Mouse (Mus musculus): ENCODE measurements around the gene Haghl.

Gene Haghl

DNA sequence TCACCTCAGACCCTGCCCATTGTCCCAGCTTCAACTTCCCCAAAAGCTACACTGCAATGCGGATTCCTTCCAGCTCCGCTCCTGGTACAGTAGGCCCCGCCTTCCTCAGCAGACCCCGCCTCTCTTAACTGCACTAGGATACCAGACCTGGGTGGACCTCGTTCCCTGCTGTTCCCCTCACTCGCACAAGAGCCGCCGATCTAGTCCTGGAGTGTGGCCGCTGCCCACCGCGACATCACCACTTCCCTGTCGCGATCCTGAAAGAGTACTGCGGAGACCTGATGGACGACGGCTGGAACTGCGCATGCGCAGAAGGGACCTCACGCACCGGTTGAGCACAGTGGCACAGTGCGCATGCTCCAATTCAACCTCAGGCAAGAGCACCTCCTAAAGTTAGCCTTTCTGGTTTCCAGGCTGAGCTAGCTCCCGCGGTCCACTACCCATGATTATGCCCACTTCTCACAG, at the start of gene Haghl:
Gene Haghl, minus strand, starts transcription at position 393 of the 465 bp plus-strand sequence.
- DNase-seq: peak; percentile 96

DNA sequence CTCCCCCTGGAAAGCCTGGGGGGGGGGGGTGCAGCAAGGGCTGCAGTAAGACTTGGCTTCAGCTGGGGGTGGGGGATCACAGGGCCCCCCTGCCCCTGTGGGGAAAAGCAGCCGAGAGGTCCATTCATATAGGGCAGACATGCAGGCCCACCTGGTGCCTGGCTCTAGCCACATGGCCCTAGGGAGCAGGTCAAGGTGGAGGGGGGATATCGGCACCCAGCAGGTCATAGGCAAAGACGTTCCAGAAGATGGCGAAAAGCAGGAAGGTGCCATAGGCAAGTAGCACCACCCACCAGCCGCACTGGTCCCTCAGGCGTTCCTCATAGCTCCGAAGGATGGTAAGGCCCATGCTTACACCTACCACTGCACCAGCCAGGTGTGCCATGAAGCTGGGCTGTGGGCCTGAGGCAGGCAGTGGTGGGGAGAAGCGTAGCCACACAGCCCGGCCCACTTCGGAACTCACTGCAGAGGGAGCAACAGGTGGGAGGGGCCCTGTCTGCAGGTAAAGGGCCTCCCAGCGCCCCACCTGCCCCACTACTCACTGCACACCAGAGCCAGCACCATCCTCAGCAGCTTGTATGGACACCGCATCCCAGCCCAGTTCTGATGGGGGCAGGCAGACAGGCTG, 49.2 kb upstream of the Haghl start:
- DNase-seq: peak; percentile 76

DNA sequence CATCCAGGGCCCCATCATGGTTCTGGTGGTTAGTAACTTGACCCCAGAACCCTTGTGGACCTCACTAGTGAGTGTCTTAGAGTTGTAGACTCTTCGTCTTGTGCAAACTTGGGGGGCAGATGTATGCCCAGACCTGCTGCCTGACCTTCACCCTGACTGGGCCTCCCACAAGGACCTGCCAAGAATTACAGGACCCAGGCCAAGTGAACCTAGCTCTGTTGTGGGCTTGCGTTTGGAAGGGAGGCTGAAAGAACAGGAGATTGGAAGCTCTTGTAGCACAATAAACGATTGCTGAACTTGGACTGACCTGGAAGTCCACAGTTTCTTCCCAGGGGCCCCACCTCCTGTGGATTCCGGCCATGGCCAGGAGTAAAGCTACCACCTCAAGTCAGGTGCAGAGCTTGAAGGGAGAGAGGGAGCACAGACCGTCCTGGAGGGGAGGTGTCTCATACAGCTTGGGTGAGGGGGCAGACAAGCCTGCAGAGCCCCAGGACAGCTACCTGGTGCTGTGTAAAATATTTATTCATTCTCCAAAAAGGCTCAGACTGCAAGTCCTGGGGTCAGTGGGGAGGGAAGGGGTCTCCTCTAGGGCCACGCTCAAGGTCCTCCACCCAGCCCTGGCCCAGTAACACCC, 48.6 kb upstream of the Haghl start:
- peak; percentile 75 for DNase-seq

DNA sequence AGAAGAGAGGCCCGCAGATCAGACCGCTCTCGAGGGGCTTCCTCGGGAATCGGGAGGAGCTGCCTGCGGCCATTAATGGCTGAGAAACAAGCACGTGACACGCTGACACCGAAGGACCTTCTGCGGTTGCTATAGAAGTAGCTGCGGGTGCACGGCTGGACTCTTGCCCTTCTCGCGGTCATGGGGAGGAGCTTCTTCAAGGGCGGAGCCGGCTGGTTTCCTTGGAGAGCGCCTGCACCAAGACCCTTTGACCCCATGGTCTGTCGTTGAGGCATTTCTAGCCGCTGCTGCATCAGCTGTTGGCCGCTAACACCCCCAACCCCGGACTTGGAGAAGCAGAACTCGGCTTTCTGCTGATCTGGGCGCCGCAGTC, 47.8 kb upstream of the Haghl start, which contains the start of gene Stub1:
Gene Stub1, minus strand, starts transcription at position 114 of the 373 bp plus-strand sequence.
- DNase-seq: no peak

DNA sequence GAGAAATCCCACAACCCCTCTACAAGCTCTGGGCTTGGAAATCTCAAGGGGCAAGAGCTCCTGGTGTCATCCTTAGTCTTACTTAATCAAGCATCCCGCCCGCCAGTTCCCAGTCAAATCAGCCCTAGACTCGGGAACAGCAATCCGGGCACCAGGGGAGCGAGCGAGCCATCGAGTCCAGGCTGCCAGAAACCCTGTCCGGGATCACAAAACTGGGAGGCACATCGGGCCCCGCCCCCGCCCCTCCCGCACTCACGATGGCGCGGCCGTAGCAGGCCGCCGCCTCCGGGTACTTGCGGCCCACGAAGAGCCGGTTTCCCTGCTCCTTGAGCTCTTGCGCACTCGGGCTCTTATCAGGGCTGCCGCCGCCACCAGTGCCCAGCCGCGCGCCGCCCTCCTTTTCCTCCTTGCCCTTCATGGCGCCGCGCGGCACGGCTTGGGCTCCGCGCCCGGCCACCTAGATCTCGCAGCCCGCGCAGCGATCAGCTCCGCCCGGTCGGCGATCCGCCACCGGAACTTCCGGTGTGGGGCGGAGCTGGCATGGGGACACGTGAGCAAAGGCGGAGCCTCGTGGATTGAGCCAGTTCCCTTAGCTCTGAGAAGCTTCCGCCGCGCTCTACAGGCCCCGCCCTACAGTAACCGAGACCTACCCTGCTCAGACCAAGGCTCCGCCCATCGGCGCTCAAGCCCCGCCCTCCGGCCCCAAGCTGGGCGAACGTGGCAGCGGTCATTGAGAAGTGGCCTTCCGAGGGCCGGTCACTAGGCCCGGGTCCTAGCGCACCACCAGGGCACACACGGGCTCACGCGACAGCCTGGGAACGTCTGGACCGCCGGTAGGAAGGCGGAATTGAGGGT, 47.2 kb upstream of the Haghl start:
- peak; percentile 99 for DNase-seq

DNA sequence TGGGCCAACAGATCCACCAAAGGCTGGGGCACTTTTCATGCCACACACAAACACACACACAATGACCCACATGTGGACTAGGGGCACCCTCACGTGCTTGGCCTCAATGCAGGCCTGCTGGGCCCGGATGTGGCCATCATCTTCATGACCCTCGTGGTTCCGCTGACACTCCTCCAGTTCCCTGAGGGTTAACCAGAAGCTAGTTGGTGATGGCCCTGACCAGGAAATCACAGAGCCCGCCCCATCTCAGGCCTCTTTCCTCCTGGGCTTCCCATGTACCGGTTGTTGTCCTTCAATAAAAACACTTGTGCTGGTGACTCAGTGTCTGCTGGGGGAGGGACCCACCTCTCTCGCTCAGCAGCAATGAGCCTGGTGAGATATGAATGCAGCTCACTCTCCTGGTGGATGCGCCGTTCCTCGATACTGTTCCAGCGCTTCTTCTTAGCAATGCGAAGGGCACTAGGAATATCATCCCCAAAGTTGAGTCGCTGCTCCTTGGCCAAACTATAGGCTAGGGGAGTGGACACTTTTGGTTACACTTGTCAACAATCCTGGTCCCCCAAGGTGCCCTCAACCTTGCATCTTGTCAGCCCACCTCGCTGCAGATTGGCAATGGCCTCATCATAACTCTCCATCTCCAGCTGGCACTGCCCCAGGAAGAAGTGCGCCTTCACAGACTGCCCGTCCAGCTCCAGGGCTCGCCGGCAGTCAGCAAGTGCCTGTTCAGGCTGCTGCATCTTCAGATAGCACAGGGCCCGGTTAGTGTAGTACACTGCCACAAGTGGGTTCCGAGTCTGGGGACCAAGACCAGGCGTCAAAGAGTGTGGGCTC, 46.2 kb upstream of the Haghl start:
- DNase-seq: peak; percentile 80

DNA sequence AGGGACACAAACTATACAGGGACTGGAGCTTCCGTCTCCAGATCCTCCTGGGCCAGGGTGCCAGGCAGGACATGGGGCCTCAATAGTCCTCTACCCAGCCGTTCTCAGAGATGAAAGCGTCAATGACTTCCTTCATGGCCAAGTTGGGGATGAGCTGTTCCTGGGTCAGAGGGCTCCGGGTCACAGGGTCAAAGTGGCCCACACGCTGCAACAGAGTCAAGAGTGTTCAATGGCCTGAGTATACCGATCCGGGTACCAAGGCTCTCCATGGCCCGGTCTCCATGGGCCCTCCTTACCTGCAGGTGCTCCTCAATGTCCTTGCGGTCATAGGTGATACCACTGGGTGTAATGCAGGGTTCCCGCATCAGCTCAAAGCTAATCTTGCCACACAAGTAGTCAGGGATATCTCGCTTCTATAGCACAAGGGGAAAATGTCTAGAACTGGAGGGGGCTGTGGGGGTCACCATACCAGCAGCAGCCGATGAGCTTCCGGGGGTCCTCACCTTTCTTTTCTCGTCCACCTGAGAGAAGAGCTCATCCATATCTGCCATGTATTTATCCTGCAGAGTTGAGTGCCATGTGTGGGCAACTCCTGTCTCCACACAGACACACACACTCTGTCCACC, 45.4 kb upstream of the Haghl start:
- DNase-seq: peak; percentile 59

DNA sequence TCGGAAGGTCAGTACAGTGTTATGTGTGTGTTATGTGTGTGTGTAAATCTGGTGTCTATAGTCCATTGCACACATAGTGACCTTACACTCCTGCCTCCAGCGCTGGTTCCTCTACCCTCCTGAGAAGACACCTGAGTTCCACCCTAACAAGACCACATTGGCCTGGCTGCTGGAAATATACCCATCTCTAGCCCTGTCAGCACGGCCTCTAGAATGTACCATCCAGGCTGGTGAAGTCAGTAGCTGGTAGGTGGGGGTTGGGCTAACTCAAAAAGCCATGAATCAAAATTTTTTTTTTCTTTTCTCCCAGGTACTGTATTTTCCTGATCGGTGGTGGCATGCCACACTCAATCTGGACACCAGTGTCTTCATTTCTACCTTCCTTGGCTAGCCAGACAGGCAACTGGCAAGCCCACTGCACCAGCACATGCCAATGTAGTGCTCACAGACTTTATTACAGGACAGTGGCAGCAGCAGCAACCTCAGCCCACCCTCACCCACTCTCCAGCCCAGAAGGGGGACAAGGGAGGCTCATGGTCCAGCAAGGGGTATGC, 44.8 kb upstream of the Haghl start:
- DNase-seq: peak; percentile 58

DNA sequence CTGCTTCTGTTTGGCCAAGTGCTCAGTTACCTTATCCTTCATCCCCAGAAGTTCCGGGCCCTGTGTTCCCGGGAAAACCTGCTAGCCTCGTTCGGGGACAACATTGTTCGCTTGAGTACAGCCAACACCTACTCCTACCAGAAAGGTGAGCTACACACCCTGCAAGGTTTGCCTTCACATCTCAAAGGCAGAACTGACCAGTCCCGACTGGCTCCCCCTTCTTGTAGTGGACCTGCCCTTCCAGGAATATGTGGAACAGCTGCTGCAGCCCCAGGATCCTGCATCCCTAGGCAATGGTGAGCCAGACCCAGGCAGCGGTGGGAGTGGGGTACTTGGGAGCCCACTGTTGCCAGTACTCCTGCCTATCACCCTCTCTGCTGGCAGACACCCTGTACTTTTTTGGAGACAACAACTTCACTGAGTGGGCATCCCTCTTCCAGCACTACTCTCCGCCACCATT, 44.1 kb upstream of the Haghl start:
- DNase-seq: peak; percentile 59

DNA sequence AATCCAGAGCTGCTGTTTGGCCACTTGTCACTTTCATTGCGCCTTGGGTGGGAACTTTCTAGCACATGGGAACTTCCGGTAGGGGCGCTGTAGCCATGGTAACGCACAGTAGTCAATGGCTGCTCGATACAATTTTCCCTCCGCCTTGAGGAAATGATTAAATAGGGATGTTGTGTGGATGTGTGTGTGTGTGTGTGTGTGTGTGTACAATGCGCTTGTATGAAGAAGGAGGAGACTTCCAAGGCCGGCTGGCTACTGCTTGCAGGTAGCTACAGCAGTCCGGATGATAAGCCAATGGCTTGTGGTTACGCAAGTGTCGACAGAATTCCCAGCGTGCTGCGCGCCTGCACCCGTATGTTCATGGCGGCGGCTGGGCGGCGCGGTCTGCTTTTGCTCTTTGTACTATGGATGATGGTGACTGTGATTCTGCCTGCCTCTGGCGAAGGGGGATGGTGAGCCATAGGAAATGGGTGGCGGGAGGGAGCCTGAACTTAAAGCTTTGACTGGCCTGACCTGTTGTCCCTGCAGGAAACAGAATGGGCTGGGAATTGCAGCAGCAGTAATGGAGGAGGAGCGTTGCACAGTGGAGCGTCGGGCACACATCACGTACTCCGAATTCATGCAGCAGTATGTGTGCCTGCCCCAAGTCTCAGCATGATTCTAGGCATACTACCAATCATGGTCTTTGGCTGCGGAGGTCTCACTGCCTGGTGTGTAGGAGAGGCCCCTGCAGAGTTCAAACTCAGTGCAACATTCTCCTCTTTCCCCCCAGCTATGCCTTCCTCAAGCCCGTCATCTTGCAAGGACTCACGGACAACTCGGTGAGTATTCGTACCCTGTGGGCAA, 43.5 kb upstream of the Haghl start, which contains the start of gene Jmjd8:
Gene Jmjd8, plus strand, starts transcription at position 156 of the 846 bp plus-strand sequence.
- DNase-seq: peak; percentile 80

DNA sequence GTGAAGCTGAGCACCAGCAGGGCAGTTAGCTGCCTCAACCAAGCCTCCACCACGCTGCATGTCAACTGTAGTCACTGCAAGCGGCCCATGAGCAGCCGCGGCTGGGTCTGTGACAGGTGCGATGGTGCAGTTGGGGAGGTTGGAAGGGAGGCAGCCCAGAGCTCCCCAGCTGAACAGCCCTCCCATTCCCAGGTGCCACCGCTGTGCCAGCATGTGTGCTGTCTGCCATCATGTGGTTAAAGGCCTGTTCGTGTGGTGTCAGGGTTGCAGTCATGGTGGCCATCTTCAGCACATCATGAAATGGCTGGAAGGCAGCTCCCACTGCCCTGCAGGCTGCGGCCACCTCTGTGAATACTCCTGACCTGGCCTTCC, 42.7 kb upstream of the Haghl start:
- DNase-seq: peak; percentile 70

DNA sequence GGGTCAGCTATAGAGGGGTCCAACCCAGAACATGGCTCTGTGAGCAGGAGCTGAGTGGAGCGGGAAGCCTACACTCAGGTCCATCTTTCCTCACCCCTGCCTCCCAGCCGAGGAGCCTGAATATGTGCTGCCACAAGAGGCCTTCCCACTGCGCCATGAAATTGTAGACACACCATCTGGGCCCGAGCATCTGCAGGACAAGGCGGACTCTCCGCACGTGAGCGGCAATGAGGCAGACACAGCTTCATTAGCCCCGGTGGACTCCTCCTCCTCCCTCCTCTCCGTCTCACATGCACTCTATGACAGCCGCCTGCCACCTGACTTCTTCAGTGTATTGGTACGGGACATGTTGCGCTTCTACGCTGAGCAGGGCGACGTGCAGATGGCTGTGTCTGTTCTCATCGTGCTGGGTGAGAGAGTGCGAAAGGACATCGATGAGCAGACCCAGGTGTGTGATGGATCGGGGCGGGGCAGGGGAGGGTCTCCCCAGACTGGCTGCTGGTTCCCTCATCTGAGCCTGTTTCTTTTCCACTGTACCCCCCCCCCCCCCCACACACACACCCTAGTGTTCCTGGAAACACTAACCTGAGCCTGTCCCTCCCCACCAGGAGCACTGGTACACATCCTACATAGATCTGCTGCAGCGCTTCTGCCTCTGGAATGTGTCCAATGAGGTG, 42.2 kb upstream of the Haghl start:
- peak; percentile 64 for DNase-seq

DNA sequence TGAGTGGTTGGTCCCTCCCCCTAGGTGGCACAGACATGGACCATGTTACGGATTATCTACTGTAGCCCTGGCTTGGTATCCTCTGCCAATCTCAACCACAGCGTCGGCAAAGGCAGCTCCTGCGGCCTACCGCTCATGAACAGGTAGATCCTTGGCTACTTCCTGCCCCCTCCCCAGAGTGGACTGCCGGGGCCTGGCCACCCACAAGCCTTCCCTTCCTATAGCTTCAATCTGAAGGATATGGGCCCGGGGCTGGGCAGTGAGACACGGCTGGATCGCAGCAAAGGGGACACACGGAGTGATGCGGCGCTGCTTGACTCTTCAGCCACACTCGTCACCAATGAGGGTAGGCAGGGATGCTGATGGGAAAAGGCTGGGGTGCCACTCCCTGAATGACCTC, 41.5 kb upstream of the Haghl start:
- DNase-seq: peak; percentile 52

DNA sequence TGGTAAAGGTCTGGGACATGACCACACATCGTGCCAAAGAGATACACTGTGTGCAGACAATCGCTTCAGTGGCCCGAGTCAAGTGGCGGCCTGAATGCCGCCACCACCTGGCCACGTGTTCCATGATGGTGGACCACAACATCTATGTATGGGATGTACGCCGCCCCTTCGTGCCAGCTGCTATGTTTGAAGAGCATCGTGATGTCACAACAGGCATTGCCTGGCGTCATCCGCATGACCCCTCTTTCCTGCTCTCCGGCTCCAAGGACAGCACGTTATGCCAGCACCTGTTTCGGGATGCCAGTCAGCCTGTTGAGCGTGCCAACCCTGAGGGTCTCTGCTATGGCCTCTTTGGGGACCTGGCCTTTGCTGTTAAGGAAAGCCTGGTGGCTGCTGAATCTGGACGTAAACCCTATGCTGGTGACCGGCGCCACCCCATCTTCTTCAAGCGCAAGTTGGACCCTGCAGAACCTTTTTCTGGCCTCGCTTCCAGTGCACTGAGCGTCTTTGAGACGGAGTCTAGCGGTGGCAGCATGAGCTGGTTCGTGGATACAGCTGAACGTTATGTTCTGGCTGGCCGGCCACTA, 40.6 kb upstream of the Haghl start:
- peak; percentile 58 for DNase-seq

DNA sequence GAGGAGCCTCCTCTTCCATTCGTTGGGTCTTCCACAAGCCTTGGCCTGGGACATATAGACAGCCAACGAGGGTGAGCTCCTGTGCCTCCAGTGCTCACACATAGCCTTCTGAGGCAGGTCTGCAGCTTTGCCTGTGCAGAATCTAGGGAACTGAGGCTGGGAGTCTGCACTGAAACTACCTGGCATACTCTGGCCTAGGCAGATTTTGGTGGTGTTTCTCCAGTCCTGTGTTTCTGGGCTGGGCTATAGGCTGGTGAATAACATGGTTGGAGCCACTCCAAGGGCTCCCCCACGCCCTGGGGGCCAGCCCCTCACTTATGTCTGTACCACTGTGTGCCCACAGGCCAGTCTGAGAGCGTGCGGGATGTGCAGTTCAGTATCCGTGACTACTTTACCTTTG, 39.8 kb upstream of the Haghl start:
- DNase-seq: peak; percentile 51

DNA sequence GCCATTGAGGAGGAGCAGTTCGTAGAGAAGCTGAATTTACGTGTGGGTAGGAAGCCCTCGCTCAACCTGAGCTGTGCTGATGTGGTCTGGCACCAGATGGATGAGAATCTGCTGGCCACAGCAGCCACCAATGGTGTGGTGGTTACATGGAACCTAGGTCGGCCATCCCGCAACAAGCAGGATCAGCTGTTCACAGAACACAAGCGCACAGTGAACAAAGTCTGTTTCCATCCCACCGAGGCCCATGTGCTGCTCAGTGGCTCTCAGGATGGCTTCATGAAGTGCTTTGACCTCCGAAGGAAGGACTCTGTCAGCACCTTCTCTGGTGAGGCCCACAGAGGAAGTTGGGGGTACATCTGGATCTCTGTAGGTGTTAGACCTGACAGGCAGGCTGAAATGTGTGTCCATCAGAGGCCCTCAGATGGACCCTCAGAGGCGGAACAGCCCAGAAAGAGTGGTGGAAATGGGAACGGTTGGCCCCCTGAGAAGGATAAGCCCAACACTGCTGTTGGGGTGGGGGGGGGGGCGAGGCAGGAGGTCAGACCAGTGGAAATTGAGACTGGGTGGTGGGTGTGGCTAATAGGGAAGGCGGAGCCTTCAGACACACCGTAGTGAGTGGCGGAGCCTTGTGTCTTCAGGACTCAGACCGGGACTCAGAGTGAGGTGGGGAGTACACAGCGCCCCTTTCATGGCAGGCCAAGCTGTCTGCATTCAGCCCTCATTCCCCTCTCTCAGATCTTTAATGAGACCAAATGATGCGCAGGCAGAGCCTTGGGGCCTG, 39.1 kb upstream of the Haghl start:
- DNase-seq: peak; percentile 44

DNA sequence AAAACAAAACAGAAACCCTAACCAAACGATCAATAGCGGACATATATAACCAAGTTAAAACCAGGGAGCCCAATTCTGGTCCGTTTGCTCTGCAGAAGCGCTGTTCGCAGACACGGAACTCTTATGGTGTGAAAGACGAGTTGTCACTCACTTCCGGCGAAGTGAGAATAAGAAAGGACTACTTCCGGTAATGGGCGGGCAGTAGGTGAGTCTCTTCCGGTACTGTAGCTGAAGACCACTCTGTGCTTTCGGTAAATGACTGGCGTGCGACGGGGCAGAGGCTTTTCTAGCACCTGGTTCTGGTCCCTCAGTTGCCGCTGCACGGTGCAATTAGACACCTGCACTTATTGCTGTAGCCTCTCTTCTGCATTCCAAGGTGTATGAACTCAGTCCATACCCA, 38.0 kb upstream of the Haghl start, which contains the start of gene Wdr24:
Gene Wdr24, plus strand, starts transcription at position 176 of the 400 bp plus-strand sequence.
- peak; percentile 80 for DNase-seq

DNA sequence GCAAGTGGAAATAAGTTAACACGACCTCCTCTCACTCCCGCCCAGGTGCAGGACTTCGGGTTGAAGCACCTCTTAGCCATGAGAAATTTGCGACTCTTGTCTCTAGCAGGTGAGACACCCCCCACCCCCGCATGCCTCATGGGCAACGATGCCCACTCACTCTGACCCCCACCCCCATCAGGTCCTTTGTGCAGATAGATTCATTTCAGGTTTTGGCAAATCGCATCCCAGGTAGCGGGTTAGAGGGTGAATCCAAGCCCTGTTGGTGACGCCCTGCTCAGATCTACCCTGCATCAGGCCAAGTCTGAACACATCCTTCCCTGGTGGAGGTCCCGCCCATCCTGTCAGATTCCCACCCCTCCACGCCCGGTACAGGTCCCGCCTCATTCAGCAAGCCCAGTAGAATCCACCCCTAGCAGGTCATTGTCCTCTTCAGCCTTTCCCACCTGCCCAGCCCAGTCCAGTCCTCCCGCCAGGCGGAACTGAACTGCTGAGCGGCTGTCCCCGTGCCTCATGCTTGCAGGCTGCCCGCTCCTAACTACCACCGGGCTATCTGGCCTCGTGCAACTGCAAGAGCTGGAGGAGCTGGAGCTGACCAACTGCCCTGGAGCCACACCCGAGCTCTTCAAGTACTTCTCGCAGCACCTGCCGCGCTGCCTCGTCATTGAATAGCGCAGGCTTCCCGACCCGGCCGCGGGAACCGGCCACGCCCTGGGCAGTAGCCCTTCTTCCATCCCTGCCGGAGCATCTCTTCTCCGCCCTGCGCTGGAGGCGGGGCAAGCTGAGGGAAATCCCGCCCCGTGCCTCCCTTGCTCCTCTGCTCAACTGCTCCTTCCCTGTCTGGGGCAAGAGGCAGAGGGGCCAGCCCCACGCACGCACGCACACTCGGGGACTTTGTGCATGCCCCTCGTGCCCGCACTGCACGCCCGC, 33.6 kb upstream of the Haghl start:
- no peak for DNase-seq

Data from cerebellum, adult 11-12 months (tissue).